Mouse (Mus musculus): Measurements from ENCODE around the gene Fxyd3.

DNA sequence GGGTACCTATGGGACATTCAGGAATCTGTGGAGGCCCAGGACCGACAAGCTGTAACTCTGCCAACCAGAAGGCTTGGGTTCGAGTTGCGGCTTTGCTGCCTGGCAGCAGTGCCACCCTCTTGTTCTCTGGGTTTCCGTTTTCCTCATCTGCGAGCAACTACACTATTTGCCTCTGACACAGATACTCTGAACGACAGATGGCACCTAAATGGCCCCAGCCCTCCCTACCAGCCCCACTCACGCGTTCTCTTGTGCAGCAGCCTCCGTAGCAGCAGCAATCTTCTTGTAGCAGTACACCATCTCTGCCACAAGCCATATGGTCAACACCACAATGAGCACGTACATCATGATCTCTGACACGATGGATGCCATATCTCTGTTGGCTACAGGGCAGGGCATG lies 41.0 kb upstream of the Fxyd3 start:
- TF ChIP-seq POLR2A (IDR thresholded peaks at IDR 0.05; ENCODE audit: insufficient read depth, low read length) (no peak), CTCF (IDR thresholded peaks at IDR 0.05; ENCODE audit: low read depth, low read length) (no peak)

All from ES-Bruce4 (cell line).